Mouse (Mus musculus) embryonic facial prominence, embryonic 14.5 days (tissue): ENCODE data around the gene Hic1. TPM values are rescaled to one million over a fixed set of nuclear protein-coding genes. Genes with fewer than 3 reads are reported as not detected.

Source experiments
- ATAC-seq: fragments of 200-750 bp; cut with Nextera tagmentation; 2 replicates; pipeline ENCODE4 v1.8.0; 2017; ENCODE audit warnings: low read depth, moderate number of reproducible peaks, moderate TSS enrichment
- DNase-seq: peaks from one replicate; pipeline ENCODE4 v3.0.0-alpha.2; 2015; ENCODE audit warnings: low spot score
- H3K27ac ChIP-seq: fragments of 300-500 bp; sonication (generic); replicated peaks from 2 replicates; pipeline ENCODE4 v1.5.1; 2014; ENCODE audit warnings: low read depth, mild to moderate bottlenecking, low read length, moderate library complexity
- H3K27me3 ChIP-seq: fragments of 300-500 bp; sonication (generic); replicated peaks from 2 replicates; pipeline ENCODE4 v1.6.1; 2014; ENCODE audit warnings: low read length; ENCODE audit not compliant: control insufficient read depth, insufficient read depth
- H3K36me3 ChIP-seq: fragments of 300-500 bp; sonication (generic); 2 replicates; pipeline ENCODE4 v1.6.1; 2014; ENCODE audit warnings: low read length, mixed read lengths; ENCODE audit not compliant: control insufficient read depth, insufficient read depth
- H3K4me1 ChIP-seq: fragments of 300-500 bp; sonication (generic); 2 replicates; pipeline ENCODE4 v1.6.1; 2014; ENCODE audit warnings: antibody characterized with exemption, low read length; ENCODE audit not compliant: control insufficient read depth, insufficient read depth
- H3K4me2 ChIP-seq: fragments of 300-500 bp; sonication (generic); 2 replicates; pipeline ENCODE4 v1.6.1; 2014; ENCODE audit warnings: low read depth, mild to moderate bottlenecking, low read length, moderate library complexity, mixed read lengths
- H3K4me3 ChIP-seq: fragments of 300-500 bp; sonication (generic); 2 replicates; pipeline ENCODE4 v1.5.1; 2014; ENCODE audit warnings: low read depth, mild to moderate bottlenecking, low read length
- H3K9ac ChIP-seq: fragments of 300-500 bp; sonication (generic); 2 replicates; pipeline ENCODE4 v1.6.1; 2014; ENCODE audit warnings: low read depth, mild to moderate bottlenecking, low read length, moderate library complexity, mixed read lengths
- H3K9me3 ChIP-seq: fragments of 300-500 bp; sonication (generic); 2 replicates; pipeline ENCODE4 v1.6.1; 2016; ENCODE audit warnings: low read length; ENCODE audit not compliant: control insufficient read depth
- WGBS: fragments of 180-500 bp; shearing (Covaris S2); extraction: QIAGEN DNeasy Blood & Tissue Kit; methylation state at CpG from one replicate; pipeline ENCODE4 v1.1.7; 2014; 5-methylcytosine and 5-hydroxymethylcytosine counted together
- polyA plus RNA-seq: library from polyadenylated mRNA; unstranded; fragments of >200 nt; fragmentation: Nextera tagmentation; extraction: Ambion mirVana; gene quantifications from 2 replicates; pipeline ENCODE4 v1.2.1, GENCODE M21; 2014

Gene Hic1
- polyA plus RNA-seq, 1 experiment from 2014 or later: 13.1 TPM

DNA sequence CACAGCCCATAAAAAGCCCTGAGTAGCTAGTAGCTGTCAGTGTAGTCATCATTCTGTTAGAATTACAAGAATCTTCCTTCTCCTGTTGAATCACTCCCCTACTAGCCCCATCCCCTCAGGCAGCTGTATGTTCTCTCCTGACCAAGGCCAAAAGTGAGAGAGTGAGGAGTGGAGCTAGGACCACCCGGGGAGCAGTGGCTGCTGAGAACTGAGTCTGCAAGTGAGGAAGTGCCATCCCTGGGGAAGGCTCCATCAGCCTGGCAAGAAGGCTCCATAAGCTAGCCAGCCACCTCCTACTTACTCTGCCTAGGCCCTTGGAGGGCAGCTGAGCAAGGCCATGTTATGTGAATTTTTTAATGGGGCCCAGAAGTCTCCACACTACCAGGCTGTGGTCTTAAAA lies 27.4 kb downstream of the Hic1 start:
- peak; percentile 45; the same call in 1 of the 2 replicates for ATAC-seq
- H3K4me1 ChIP-seq: peaks cover 52% of the 10 kb centered on the region

DNA sequence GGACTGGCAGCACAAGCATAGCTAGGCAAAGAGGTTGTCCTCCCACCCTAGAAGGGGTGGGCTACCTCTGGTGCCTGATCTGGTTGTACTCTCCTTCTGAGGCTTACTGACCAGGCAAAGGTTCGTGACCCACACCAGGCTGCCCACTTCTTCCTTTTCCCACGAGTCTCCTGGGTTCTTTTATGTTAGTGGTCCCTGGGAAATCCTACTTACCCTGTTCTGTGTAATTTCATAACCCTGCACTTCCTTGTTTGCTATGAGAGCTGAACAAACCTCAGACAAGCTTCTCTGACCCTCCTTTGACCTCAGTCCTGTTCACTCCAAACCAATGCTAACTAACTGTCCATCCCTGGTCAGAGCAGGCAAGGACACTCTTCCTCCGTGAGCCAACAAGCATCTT lies 28.3 kb downstream of the Hic1 start:
- H3K9me3 ChIP-seq: no peaks in the 10 kb centered on the region
- no peaks in the 10 kb centered on the region for H3K27me3 ChIP-seq
- no peak overlapping the region for H3K4me2 ChIP-seq
- H3K4me1 ChIP-seq: peaks cover 47% of the 10 kb centered on the region
- H3K9ac ChIP-seq: no peak overlapping the region
- DNase-seq (no peak), ATAC-seq (no peak)
- H3K36me3 ChIP-seq: peaks cover 21% of the 10 kb centered on the region
- WGBS: 56% methylated on average over 3 of the region's 3 CpGs
- H3K27ac ChIP-seq: peak overlapping the region; percentile 76
- no peak overlapping the region for H3K4me3 ChIP-seq

More for the DNA sequence above, 27.4 kb downstream of the Hic1 start:
- DNase-seq: peak; percentile 76
- Histone ChIP-seq H3K9ac (no peak overlapping the region), H3K27me3 (no peaks in the 10 kb centered on the region), H3K36me3 (peaks cover 21% of the 10 kb centered on the region), H3K4me2 (no peak overlapping the region), H3K27ac (peak overlapping the region; percentile 76), H3K4me3 (no peak overlapping the region), H3K9me3 (no peaks in the 10 kb centered on the region)
- WGBS: 20% methylated on average over 1 of the region's 1 CpGs

DNA sequence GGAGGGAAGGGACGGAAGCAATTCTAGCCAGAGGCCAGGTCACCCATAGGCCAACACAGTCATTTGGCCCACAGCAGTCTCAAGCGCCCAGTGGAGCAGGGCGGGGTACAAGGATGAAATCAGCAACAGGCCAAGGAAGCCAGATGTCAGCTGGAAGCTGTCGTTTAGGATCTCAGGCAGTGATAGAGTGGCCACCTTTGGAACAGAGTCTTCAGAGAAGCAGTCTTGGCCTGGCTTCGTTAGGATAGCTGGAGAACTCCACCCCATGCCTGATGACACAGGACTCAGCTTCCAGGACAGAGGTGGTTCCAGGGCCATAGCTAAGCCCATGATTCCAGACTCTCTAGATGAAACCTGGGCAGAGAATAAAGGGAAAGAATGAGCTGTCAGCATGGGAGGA lies 28.9 kb downstream of the Hic1 start:
- Histone ChIP-seq H3K4me3 (no peak overlapping the region), H3K9me3 (no peaks in the 10 kb centered on the region), H3K27me3 (no peaks in the 10 kb centered on the region), H3K36me3 (peaks cover 21% of the 10 kb centered on the region), H3K4me2 (no peak overlapping the region), H3K27ac (peak overlapping the region; percentile 76), H3K4me1 (peaks cover 44% of the 10 kb centered on the region), H3K9ac (no peak overlapping the region)
- ATAC-seq (no peak), DNase-seq (no peak)
- WGBS: 53% methylated on average over 5 of the region's 5 CpGs

DNA sequence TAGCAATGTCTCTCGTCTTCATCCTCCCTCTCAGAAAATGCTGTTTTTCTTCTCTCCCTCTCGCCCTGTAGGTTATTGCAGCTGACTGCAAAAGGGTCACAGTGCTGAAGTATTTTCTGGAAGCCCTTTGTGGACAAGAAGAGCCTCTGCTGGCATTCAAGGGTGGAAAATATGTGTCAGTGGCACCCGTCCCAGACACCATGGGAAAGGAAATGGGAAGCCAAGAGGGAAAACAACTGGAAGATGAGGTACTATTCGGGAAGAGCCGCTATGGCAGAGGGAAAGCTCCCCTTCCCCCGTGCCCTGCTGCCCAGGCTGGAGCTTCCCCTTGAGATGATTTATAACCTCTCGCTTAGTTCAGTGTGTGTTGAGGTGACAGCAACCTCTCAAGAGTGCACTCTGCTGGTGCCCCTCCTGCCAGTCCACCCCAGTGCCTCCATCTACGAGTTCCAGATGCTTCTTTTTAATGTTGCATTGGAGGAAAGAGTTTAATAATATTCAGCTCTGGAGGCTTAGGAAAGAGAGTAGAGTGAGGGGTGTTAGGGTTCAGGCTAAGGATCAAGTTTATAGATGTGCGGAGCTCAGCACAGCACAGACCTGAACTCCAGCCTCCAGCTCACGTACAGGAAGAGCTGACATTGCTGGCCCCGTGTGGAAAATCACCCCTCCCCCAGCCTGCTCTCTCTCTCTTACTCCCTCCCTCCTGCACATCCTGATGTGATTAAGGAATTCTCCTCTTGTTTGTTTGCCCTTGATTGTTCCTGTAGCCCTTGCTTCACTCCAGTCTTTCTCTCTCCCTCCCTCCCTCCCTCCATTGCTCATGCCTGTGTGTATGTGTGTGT lies 30.0 kb downstream of the Hic1 start:
- no peak overlapping the region for H3K4me3 ChIP-seq
- peak overlapping the region; percentile 76 for H3K27ac ChIP-seq
- peaks cover 17% of the 10 kb centered on the region for H3K36me3 ChIP-seq
- ATAC-seq (peak; percentile 67), DNase-seq (peak; percentile 80)
- 20% methylated on average over 11 of the region's 11 CpGs for WGBS
- H3K9me3 ChIP-seq: no peaks in the 10 kb centered on the region
- no peak overlapping the region for H3K9ac ChIP-seq
- H3K4me1 ChIP-seq: peaks cover 54% of the 10 kb centered on the region
- peak overlapping the region; percentile 3 for H3K4me2 ChIP-seq
- no peaks in the 10 kb centered on the region for H3K27me3 ChIP-seq

DNA sequence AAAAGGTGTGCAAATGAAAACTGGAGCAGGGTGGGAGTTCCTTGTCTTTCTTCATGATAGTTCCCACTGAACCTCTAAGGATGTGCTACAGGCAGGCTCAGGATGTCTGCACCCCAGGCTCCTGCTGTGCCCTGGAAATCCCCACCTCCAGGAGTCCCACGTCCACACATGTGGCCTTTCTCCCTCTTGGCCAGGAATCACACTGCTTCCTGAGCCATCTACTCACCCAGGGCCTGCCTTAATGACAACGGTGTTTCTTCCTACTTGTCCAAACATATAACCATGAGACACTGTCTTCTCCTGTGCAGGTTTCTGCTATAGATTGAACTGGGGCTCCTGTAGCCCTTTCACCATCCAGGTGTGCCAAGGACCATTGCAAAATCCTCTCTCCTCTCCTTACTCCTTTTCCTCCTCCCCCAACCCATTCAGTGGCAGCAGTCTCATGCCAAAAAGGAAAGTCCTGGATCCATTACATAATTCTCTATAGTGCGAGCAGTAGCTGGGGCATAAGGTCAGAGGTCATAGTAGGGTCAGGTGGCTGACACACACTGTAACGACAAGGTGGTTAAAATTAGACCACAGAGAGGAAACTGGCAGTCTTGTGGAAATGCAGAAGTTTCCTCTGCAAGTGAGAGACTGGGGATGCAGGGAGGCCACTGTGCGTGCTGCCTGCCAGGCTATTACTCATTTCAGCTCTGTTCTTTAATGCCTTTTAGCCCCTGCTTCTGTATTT lies 32.5 kb downstream of the Hic1 start:
- H3K9ac ChIP-seq: no peak overlapping the region
- H3K4me2 ChIP-seq: no peak overlapping the region
- H3K27ac ChIP-seq: 0 out of 2 replicates have a peak overlapping the region, but pooled peaks have one; percentile 17
- H3K4me3 ChIP-seq: no peak overlapping the region
- ATAC-seq (no peak), DNase-seq (peak; percentile 50)
- no peaks in the 10 kb centered on the region for H3K9me3 ChIP-seq
- peaks cover 57% of the 10 kb centered on the region for H3K4me1 ChIP-seq
- no peaks in the 10 kb centered on the region for H3K36me3 ChIP-seq
- WGBS: 35% methylated on average over 5 of the region's 5 CpGs
- H3K27me3 ChIP-seq: no peaks in the 10 kb centered on the region

DNA sequence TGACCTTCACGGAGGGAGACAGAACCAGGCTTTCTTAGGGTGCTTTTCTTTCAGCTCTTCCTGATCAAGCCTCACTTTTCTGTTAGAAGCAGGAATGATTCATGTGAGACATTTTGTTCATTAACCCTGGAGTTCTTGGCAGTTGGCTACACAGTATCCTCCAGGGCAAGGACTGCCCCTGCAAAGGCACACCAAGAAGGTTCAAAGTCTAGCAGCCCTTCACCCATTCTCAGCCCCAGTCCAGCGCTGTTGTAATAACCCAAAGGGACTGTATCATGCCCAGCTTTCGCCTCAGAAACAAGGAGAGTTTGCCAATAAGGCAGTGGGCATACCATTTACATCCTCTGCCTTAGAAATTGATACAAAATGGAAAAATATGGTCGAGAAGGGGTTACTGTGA lies 34.0 kb downstream of the Hic1 start:
- Histone ChIP-seq H3K27ac (peak overlapping the region; percentile 63; the same call in 1 of the 2 replicates), H3K4me1 (peaks cover 42% of the 10 kb centered on the region), H3K4me3 (no peak overlapping the region), H3K4me2 (no peak overlapping the region), H3K27me3 (no peaks in the 10 kb centered on the region), H3K9me3 (no peaks in the 10 kb centered on the region), H3K9ac (no peak overlapping the region), H3K36me3 (no peaks in the 10 kb centered on the region)
- DNase-seq (no peak), ATAC-seq (no peak)
- WGBS: 91% methylated on average over 4 of the region's 4 CpGs

DNA sequence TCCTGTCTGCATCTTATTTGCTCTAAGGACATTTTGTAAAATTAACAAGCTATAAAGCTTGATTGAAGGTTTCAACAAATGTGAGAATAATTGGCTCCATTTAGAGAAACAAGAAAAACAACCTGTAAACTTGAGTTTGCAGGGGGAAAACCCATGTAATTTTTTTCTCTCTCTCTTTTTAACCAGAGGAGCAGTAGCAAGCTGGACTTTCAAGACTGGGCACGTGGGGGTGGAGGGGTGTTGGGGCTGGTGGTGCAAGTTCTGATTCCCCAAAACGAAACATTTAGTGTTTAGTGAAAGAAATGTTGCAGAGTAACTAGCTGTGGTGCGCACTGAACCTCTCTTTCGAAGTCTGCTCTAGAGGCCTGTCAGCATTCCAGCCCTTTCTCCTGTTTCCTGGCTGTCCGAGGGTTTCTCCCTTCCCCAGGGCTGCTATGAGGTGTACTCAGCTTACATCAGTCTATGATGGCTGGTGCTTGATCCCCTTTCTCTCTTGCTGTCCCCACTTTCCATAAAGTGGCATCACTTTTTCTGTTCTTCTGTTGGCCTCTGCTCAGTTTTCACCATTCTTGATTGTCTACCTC lies 34.7 kb downstream of the Hic1 start:
- H3K4me1 ChIP-seq: peaks cover 34% of the 10 kb centered on the region

DNA sequence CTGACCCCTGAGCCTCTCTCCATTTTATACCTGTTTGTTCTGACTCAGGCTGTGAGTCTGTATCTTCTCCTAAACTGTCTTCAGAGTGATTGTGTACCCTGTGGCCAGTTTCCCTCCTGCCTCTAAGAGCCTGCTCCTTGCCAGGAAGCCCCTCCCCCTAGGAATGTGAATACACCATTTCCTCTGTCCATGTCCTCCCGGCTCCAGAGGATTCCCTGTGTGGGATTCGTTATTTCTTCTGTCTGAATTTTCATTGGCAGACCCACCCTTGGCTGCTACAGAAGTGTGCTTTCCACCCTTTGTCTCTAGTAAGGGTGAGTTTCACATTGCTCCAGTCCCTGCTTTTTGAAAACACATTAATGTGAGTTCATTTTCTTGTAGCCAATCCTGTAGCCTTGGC lies 35.4 kb downstream of the Hic1 start:
- H3K9ac ChIP-seq: no peak overlapping the region
- no peaks in the 10 kb centered on the region for H3K36me3 ChIP-seq
- 2% methylated on average over 2 of the region's 2 CpGs for WGBS
- no peaks in the 10 kb centered on the region for H3K9me3 ChIP-seq
- DNase-seq (peak; percentile 85), ATAC-seq (peak; percentile 66; the same call in 1 of the 2 replicates)
- H3K4me3 ChIP-seq: no peak overlapping the region
- H3K27ac ChIP-seq: peak overlapping the region; percentile 63; the same call in 1 of the 2 replicates
- H3K4me1 ChIP-seq: peaks cover 28% of the 10 kb centered on the region
- H3K27me3 ChIP-seq: no peaks in the 10 kb centered on the region
- H3K4me2 ChIP-seq: no peak overlapping the region

More for the DNA sequence above, 34.7 kb downstream of the Hic1 start:
- 44% methylated on average over 5 of the region's 5 CpGs for WGBS
- no peak for ATAC-seq
- no peak overlapping the region for H3K4me3 ChIP-seq
- no peaks in the 10 kb centered on the region for H3K9me3 ChIP-seq
- H3K4me2 ChIP-seq: no peak overlapping the region
- no peaks in the 10 kb centered on the region for H3K27me3 ChIP-seq
- H3K36me3 ChIP-seq: no peaks in the 10 kb centered on the region
- H3K9ac ChIP-seq: peak overlapping the region; percentile 20; the same call in 1 of the 2 replicates
- peak overlapping the region; percentile 63; the same call in 1 of the 2 replicates for H3K27ac ChIP-seq
- DNase-seq: peak; percentile 30
